Mouse (Mus musculus): ENCODE data around the gene Ripply2.

- no peak for TF ChIP-seq CTCF (IDR thresholded peaks at IDR 0.05; ENCODE audit: insufficient read depth, low read length)
- TF ChIP-seq POLR2A (IDR thresholded peaks at IDR 0.05; ENCODE audit: borderline replicate concordance, extremely low read depth, low read depth, low read length), result no peak
These were observed 6.8 kb upstream of the Ripply2 start for GRCm38 (mm10) chr9:87008507-87008906.

All from lung, adult 2 months (tissue).